Mouse (Mus musculus): ENCODE measurements around the gene Mgat4b.
"Not testable (repeated sequence)": the region's sequence is repeated elsewhere in the genome, so short reads cannot be mapped to it uniquely, and the experiment has no call there.

Gene Mgat4b

GRCm38 (mm10) chr11:50210505-50211151 is at the start of gene Mgat4b, which contains the start of gene Sqstm1:
Mgat4b (plus strand) TSS chr11:50210890.
Sqstm1 (minus strand) TSS chr11:50210827.
- DNase-seq (ENCODE audit: low spot score in 2 of 2), result peak; percentile 78 to 82

GRCm38 (mm10) chr11:50161578-50162304 is 48.9 kb upstream of the Mgat4b start:
- peak in 1 of 2 experiments; percentile 55 for DNase-seq (ENCODE audit: low spot score in 2 of 2)

DNA sequence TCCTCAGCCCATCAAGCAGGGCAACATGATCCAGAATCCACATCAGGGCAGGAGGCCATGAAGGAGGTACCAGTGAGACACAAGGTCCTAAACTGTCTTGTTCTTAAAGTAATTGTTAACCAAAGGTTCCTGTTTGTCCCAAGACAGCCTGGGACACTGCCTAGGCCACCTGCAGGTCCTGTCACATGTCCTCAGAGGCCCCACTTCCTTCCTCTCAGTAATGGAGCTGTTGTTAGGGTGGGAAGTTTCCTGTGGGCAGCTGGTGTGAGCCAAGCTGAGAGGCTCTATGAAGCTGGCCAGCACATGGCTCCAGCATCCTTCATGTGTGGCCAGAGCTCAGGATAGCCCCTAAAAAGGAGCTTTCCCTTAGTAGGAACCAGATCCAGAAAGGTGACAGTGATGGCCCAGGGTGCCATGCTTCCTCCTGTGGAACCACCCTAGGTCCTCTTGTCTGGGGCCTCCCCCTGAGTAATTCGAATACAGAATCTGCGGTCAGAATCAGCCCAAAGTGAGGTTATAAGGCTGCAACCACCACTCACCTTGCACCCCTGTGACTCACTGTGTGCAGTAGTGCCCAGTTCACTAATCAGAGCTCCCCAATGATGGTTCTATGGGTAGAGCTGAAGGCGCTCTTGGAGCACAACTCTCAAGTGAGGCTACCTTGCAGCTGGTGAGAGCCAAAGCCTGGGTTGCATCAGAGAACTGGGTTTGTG is 48.2 kb upstream of the Mgat4b start:
- DNase-seq (ENCODE audit: low spot score in 2 of 2), result no peak

- no peak for DNase-seq (ENCODE audit: low spot score in 2 of 2)
Measured at GRCm38 (mm10) chr11:50168352-50168751, 42.3 kb upstream of the Mgat4b start.

- not testable (repeated sequence) for DNase-seq (ENCODE audit: low spot score in 2 of 2)
Measured at GRCm38 (mm10) chr11:50174111-50174729, 36.5 kb upstream of the Mgat4b start, which contains the start of gene Mrnip. Mrnip (plus strand) TSS chr11:50174444.

GRCm38 (mm10) chr11:50174730-50175187 is 35.9 kb upstream of the Mgat4b start:
- DNase-seq (ENCODE audit: low spot score in 2 of 2), result peak; percentile 93 to 98

- no peak for DNase-seq (ENCODE audit: low spot score in 2 of 2)
Measured at GRCm38 (mm10) chr11:50176351-50176750, 34.3 kb upstream of the Mgat4b start.

DNA sequence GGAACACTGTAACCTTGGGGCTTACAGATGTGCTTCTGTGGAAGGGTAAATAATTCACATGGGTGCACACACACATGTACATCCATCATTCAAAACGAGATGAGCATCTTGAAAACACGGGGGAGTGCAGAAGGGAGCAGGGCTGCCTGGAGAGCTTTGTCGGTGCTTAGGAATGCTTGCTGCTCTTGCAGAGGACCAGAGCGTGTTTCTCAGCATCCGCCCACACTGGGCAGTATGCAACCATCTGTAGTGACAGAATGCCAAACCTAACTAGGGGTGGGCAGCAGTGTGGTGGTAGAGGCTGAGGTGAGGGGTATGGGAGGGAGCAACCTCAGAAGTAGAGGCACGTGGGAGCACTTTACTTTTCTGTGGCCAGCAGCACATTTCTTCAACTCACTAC is 33.6 kb upstream of the Mgat4b start:
- no peak for DNase-seq (ENCODE audit: low spot score in 2 of 2)

DNA sequence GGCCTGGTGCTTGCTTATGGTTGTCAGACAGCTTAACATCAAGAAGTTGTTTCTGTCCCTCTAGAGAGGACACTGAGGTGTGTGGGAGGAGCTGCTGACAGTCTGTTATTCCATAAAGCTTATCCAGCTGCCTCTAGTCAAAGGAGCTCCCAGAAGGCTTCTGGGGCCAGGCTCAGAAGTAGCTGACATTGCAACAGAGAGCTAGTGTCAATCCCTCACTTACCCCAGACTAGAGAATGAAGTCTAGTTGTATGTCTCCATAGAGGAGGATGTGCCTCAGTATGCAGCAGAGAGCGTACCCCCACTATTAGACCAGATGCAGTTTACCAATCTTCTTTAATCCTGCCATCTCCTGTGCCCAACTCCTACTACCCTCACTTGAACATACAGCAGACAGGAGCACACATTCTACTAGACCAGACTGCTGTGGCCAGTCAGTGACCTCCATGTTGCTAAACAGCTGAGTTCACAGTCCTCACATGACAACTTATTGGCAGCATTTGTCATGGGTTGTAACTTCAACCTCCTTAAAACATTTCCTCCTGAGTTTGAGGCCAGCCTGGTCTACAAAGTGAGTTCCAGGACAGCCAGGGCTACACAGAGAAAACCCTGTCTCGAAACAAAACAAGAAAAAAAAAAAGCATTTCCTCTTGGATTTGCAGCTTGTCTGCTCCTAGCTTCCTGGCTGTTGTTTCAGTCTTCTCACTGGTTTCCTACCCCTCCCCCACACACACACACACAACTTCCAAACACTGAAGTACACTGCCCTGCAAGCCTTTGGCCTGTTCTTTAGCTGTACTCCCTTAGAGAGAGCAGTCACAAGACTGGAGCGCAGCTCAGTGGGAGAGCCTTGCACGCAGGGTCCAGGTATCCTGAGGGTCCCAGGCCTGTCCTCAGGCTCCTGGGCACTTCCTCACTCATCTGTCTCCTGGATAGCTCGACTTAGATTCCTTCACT is 31.9 kb upstream of the Mgat4b start:
- DNase-seq (ENCODE audit: low spot score in 2 of 2), result no peak

GRCm38 (mm10) chr11:50180478-50181231 is 30.0 kb upstream of the Mgat4b start:
- DNase-seq (ENCODE audit: low spot score in 2 of 2), result no peak

GRCm38 (mm10) chr11:50182702-50183101 is 28.0 kb upstream of the Mgat4b start:
- no peak for DNase-seq (ENCODE audit: low spot score in 2 of 2)

- DNase-seq (ENCODE audit: low spot score in 2 of 2), result no peak
Measured at GRCm38 (mm10) chr11:50184788-50185187, 25.9 kb upstream of the Mgat4b start.

- no peak for DNase-seq (ENCODE audit: low spot score in 2 of 2)
Measured at GRCm38 (mm10) chr11:50188682-50189081, 22.0 kb upstream of the Mgat4b start.

- DNase-seq (ENCODE audit: low spot score in 2 of 2), result no peak
Measured at GRCm38 (mm10) chr11:50190362-50190761, 20.3 kb upstream of the Mgat4b start.

DNA sequence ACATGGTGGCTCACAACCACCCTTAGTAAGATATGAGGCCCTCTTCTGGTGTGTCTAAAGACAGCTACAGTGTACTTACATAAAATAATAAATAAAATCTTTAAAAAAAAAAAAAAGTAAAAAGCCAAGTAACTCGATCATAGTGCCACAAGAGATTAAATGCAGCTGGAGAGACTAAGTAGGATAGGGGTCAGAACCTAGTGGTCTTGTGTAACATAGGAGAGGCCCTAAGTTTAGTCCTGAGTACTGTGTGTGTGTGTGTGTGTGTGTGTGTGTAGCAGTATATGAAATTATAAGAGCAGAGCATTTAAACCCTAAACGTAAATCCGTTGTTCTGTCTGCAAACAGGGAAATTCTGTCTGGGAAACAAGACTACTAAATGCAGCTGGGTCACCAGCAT is 18.4 kb upstream of the Mgat4b start:
- DNase-seq (ENCODE audit: low spot score in 2 of 2), result no peak

- no peak for DNase-seq (ENCODE audit: low spot score in 2 of 2)
Measured at GRCm38 (mm10) chr11:50194070-50194469, 16.6 kb upstream of the Mgat4b start.

- DNase-seq (ENCODE audit: low spot score in 2 of 2), result no peak
Measured at GRCm38 (mm10) chr11:50194793-50195192, 15.9 kb upstream of the Mgat4b start.

DNA sequence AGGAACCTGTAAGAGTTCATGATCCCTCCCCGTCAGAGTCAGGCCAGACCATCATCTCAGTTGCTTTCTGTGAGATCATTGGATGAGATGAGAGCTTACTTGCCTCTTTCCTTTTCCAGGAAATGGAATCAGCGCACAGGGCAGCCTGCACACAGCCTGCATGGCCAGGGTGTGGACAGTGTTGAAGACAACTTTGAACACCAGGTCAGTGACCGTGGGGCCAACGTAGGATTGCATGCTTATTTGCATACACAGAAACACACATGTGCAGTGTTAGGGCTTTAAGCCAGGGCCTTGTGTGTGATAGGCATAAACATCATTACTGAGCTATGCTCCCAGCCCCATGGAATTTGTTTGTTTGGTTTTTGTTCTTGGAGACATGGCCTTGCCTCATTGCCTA is 13.2 kb upstream of the Mgat4b start:
- no peak for DNase-seq (ENCODE audit: low spot score in 2 of 2)

DNA sequence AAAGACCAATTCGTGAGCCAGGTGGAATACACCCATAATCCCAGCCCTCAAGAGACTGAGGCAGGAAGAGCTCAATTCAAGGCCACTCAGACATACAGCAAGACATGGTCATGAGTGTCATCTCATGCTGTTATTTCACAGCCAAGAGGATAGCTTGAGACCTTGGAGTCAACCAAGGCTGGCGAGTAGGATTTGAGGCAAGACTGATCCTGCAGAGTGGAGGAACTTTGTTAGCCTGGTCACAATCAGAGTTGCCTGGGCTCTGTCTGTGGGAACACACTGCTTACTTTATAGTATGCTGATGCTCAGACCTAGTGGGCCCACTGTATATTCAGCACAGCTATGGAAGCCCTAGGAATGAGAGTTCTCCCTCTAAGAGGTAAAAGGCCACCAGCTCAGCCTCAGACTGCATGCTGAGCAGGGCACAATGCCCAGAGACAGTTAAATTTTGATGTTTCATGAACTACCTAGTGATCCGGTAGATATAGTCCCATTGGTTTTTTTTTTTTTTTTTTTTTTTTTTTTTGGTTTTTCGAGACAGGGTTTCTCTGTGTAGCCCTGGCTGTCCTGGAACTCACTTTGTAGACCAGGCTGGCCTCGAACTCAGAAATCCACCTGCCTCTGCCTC is 12.4 kb upstream of the Mgat4b start:
- DNase-seq (ENCODE audit: low spot score in 2 of 2), result no peak

GRCm38 (mm10) chr11:50198916-50199315 is 11.8 kb upstream of the Mgat4b start:
- DNase-seq (ENCODE audit: low spot score in 2 of 2), result no peak
